In genomic region chr8:120520707-120521590, GRCm38 (mm10) we compare ENCODE assay signal across 8 mouse cellular contexts.
DNase-seq lines count a peak whose midpoint lies in the region; ATAC-seq and TF ChIP-seq lines count a peak whose summit lies in the region.

No protein-coding gene starts in this region.

- peak; percentile 63 for TF ChIP-seq CTCF in forebrain, postnatal 0 days (IDR thresholded peaks at IDR 0.05; ENCODE audit: low read depth)

- no peaks in the 10 kb centered on the region for H3K27me3 ChIP-seq in forebrain, postnatal 0 days (ENCODE audit: insufficient read depth, low read length)

- intact Hi-C loops in heart, postnatal 25 days (cut with DNase I): no loop called here
- intact Hi-C loops in gastrocnemius, postnatal 36 days (cut with DNase I): no loop called here

- no peaks in the 10 kb centered on the region for H3K9me3 ChIP-seq in forebrain, postnatal 0 days (ENCODE audit: low read length)

- peak; percentile 82 for ATAC-seq in forebrain, postnatal 0 days

- H3K9ac ChIP-seq in forebrain, postnatal 0 days: peak overlapping the region; percentile 25; the same call in 1 of the 2 replicates

- H3K36me3 ChIP-seq in forebrain, postnatal 0 days (ENCODE audit: insufficient read depth): no peaks in the 10 kb centered on the region

- peak overlapping the region; percentile 69 for H3K27ac ChIP-seq in forebrain, postnatal 0 days (ENCODE audit: low read depth, low read length)

- peak overlapping the region; percentile 17; the same call in 1 of the 2 replicates for H3K4me2 ChIP-seq in forebrain, postnatal 0 days (ENCODE audit: low read depth)

- peaks cover 20% of the 10 kb centered on the region for H3K4me1 ChIP-seq in forebrain, postnatal 0 days (ENCODE audit: insufficient read depth)

- no peak overlapping the region for H3K4me3 ChIP-seq in forebrain, postnatal 0 days (ENCODE audit: low read depth, low read length)

- WGBS in forebrain, postnatal 0 days: 9% methylated on average over 18 of the region's 20 CpGs

- DNase-seq in heart, adult 11 months: peak; percentile 97
- no peak for DNase-seq in heart, postnatal 25 days (ENCODE audit: low spot score)
- DNase-seq in cerebellum, adult 11 months: peak; percentile 77
- peak; percentile 86 for DNase-seq in forebrain, postnatal 0 days
- peak; percentile 68 to 85 for DNase-seq in layer of hippocampus, postnatal 14 days (ENCODE audit: low spot score in 2 of 2)
- DNase-seq in neural tube, embryonic 10.5 days (ENCODE audit: extremely low spot score, low spot score): peak; percentile 59
- DNase-seq in adrenal gland, postnatal 14 days: no peak
- no peak for DNase-seq in gastrocnemius, postnatal 36 days

Comparison
In these comparisons a context has a peak if more than half of its experiments do, and no peak if none do; other contexts are left out.
1. DNase-seq: peak in heart, adult 11 months (single experiment), cerebellum, adult 11 months (single experiment), forebrain, postnatal 0 days (single experiment), layer of hippocampus, postnatal 14 days (2 of 2) and neural tube, embryonic 10.5 days (single experiment); none in heart, postnatal 25 days (single experiment), adrenal gland, postnatal 14 days (single experiment) and gastrocnemius, postnatal 36 days (0 of 2).